Mouse (Mus musculus) neutrophil, adult 5-6 weeks (primary cell): Measurements from ENCODE around the gene Acer1. TPM values are rescaled to one million over a fixed set of nuclear protein-coding genes. Genes with fewer than 3 reads are reported as not detected.
"Not testable (repeated sequence)": the region's sequence is repeated elsewhere in the genome, so short reads cannot be mapped to it uniquely, and the experiment has no call there.

Experiments
- ATAC-seq: fragments of 151-379, 151-347 bp; 2 replicates; pipeline ENCODE4 v1.8.0; 2017; ENCODE audit warnings: mild to moderate bottlenecking, moderate TSS enrichment; ENCODE audit not compliant: insufficient number of reproducible peaks, poor library complexity, low FRiP score, severe bottlenecking; ENCODE audit errors: extremely low read depth
- total RNA-seq: library from RNA; stranded (forward); fragments of 200-1000 nt; gene quantifications from 2 replicates; pipeline ENCODE4 v1.2.3, GENCODE M21; 2017

Acer1 gene
- total RNA-seq, 1 experiment from 2014 or later = not detected

GRCm38 (mm10) chr17:56958667-56959066 lies 23.3 kb downstream of the Acer1 start:
- ATAC-seq = no peak

- ATAC-seq = peak; percentile 92
These were observed 24.0 kb downstream of the Acer1 start for GRCm38 (mm10) chr17:56957763-56958429.

GRCm38 (mm10) chr17:56954871-56955270 lies 27.1 kb downstream of the Acer1 start:
- ATAC-seq = no peak

- ATAC-seq = no peak
These were observed 29.3 kb downstream of the Acer1 start for GRCm38 (mm10) chr17:56952639-56953038.

GRCm38 (mm10) chr17:56950915-56951314 lies 31.0 kb downstream of the Acer1 start:
- peak; percentile 73; the same call in 1 of the 2 replicates for ATAC-seq

- ATAC-seq = no peak
These were observed 43.2 kb downstream of the Acer1 start for GRCm38 (mm10) chr17:56938751-56939150.

GRCm38 (mm10) chr17:56936731-56937130 lies 45.2 kb downstream of the Acer1 start:
- no peak for ATAC-seq

- ATAC-seq = peak; percentile 91
These were observed 46.4 kb downstream of the Acer1 start, which contains the start of gene Mllt1 for GRCm38 (mm10) chr17:56935363-56936131. Gene Mllt1 (minus strand): TSS chr17:56935415.

GRCm38 (mm10) chr17:56934545-56935330 lies 47.2 kb downstream of the Acer1 start:
- ATAC-seq = no peak

GRCm38 (mm10) chr17:56933395-56933794 lies 48.5 kb downstream of the Acer1 start:
- ATAC-seq = no peak

GRCm38 (mm10) chr17:56930026-56930425 lies 51.9 kb downstream of the Acer1 start:
- ATAC-seq = peak; percentile 24; the same call in 1 of the 2 replicates

GRCm38 (mm10) chr17:56929530-56929929 lies 52.4 kb downstream of the Acer1 start:
- ATAC-seq = no peak

- ATAC-seq = no peak
These were observed 52.8 kb downstream of the Acer1 start for GRCm38 (mm10) chr17:56929101-56929500.

GRCm38 (mm10) chr17:56925998-56926397 lies 55.9 kb downstream of the Acer1 start:
- no peak for ATAC-seq

GRCm38 (mm10) chr17:56919725-56920124 lies 62.2 kb downstream of the Acer1 start:
- ATAC-seq = no peak

- no peak for ATAC-seq
These were observed 64.8 kb downstream of the Acer1 start for GRCm38 (mm10) chr17:56917166-56917565.

- no peak for ATAC-seq
These were observed 68.5 kb downstream of the Acer1 start for GRCm38 (mm10) chr17:56913444-56913843.

- ATAC-seq = no peak
These were observed 68.9 kb downstream of the Acer1 start for GRCm38 (mm10) chr17:56913023-56913422.

- not testable (repeated sequence) for ATAC-seq
These were observed 72.2 kb downstream of the Acer1 start for GRCm38 (mm10) chr17:56909764-56910163.
